25 mouse cellular contexts compared by ENCODE assay signal in the genomic region with DNA sequence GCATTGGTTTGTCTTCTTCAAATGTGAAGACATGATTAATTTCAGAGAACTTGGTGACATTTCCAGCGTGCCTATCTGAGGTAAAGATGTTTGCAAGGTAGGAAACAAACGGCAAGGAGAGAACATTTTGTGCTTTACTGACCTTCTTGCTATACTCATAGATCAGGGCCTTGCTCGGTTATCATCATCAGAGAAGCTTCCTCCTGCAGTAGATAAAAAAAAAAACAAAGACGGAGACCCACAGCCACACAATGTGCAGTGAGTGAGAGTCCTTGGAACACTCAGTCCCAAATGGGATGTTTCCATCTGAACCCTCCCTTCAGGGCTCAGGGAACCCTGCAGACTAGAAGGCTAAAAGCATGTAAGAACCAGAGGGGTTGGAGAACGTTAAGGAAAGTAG.
DNase-seq lines count a peak whose midpoint lies in the region; ATAC-seq and TF ChIP-seq lines count a peak whose summit lies in the region.
"Had no signal": no experiment of that assay in that cellular context is flagged by ENCODE, and none has a peak within 500 bp of the region (broad histone marks: within the 10 kb centered on the region; RNA-seq: fewer than 3 reads in every experiment).

No protein-coding gene starts in this region.

- no peaks in the 10 kb centered on the region; the same call in 1 of the 2 replicates for H3K4me1 ChIP-seq in testis, adult 2 months (ENCODE audit: control insufficient read depth, insufficient read depth, low read length)
- no peaks in the 10 kb centered on the region for H3K4me1 ChIP-seq in forebrain, embryonic 12.5 days
- H3K4me1 ChIP-seq: embryonic facial prominence, embryonic 12.5 days; embryonic facial prominence, embryonic 15.5 days; forebrain, embryonic 15.5 days; heart, embryonic 12.5 days; heart, embryonic 15.5 days; hindbrain, embryonic 10.5 days; hindbrain, embryonic 13.5 days had no signal

- H3K27ac ChIP-seq in testis, adult 2 months (ENCODE audit: control insufficient read depth, insufficient read depth, low read depth, low read length) = 0 out of 2 replicates have a peak overlapping the region, but pooled peaks have one; percentile 4
- no peak overlapping the region for H3K27ac ChIP-seq in forebrain, embryonic 12.5 days
- H3K27ac ChIP-seq: embryonic facial prominence, embryonic 12.5 days; embryonic facial prominence, embryonic 15.5 days; forebrain, embryonic 15.5 days; heart, embryonic 15.5 days; hindbrain, embryonic 10.5 days; hindbrain, embryonic 13.5 days had no signal

- no peaks in the 10 kb centered on the region for H3K36me3 ChIP-seq in testis, adult 2 months (ENCODE audit: control insufficient read depth, insufficient read depth, low read length)
- H3K36me3 ChIP-seq in forebrain, embryonic 12.5 days (replicated peaks) = no peaks in the 10 kb centered on the region
- H3K36me3 ChIP-seq: embryonic facial prominence, embryonic 12.5 days; embryonic facial prominence, embryonic 15.5 days; forebrain, embryonic 15.5 days; heart, embryonic 12.5 days; heart, embryonic 15.5 days; hindbrain, embryonic 10.5 days; hindbrain, embryonic 13.5 days had no signal

- no peaks in the 10 kb centered on the region for H3K9me3 ChIP-seq in forebrain, embryonic 12.5 days
- H3K9me3 ChIP-seq: embryonic facial prominence, embryonic 12.5 days; embryonic facial prominence, embryonic 15.5 days; forebrain, embryonic 15.5 days; hindbrain, embryonic 10.5 days; hindbrain, embryonic 13.5 days had no signal

- H3K27me3 ChIP-seq in testis, adult 2 months (ENCODE audit: control insufficient read depth, insufficient read depth, low read length) = no peaks in the 10 kb centered on the region
- H3K27me3 ChIP-seq in forebrain, embryonic 12.5 days = no peaks in the 10 kb centered on the region
- H3K27me3 ChIP-seq: embryonic facial prominence, embryonic 12.5 days; embryonic facial prominence, embryonic 15.5 days; forebrain, embryonic 15.5 days; heart, embryonic 12.5 days; heart, embryonic 15.5 days; hindbrain, embryonic 13.5 days had no signal

- no peak for TF ChIP-seq CTCF in testis, adult 2 months (IDR thresholded peaks at IDR 0.05; ENCODE audit: control insufficient read depth, insufficient read depth, insufficient replicate concordance, low read depth, low read length)

- no peak overlapping the region for H3K4me3 ChIP-seq in testis, adult 2 months (ENCODE audit: control insufficient read depth, low read depth, low read length)
- no peak overlapping the region for H3K4me3 ChIP-seq in forebrain, embryonic 12.5 days (replicated peaks)
- H3K4me3 ChIP-seq: embryonic facial prominence, embryonic 12.5 days; embryonic facial prominence, embryonic 15.5 days; forebrain, embryonic 15.5 days; heart, embryonic 12.5 days; heart, embryonic 15.5 days; hindbrain, embryonic 10.5 days; hindbrain, embryonic 13.5 days had no signal

- ATAC-seq in forebrain, embryonic 12.5 days (ENCODE audit: low FRiP score) = no peak
- ATAC-seq: forebrain, embryonic 15.5 days; hindbrain, embryonic 16.5 days had no signal

- peak; percentile 14 for DNase-seq in adrenal gland, adult 2 months
- no peak for DNase-seq in adrenal gland, postnatal 10 days
- DNase-seq in testis, postnatal 10 days (ENCODE audit: low spot score) = no peak
- peak; percentile 15 for DNase-seq in induced T-regulatory cell, adult 2 months (ENCODE audit: low read depth)
- no peak for DNase-seq in natural killer cell, adult 2 months (ENCODE audit: low spot score in 2 of 2)
- DNase-seq: adrenal gland, postnatal 14 days; B cell, adult 2 months; cerebellum, adult 11 months; cerebellum, adult 2 months; cerebellum, adult 9-11 months; cerebellum, postnatal 25 days; gastrocnemius, postnatal 25 days; heart, adult 18-20 months; heart, postnatal 10 days; heart, postnatal 36 days had no signal

- no peak overlapping the region for H3K9ac ChIP-seq in forebrain, embryonic 12.5 days
- H3K9ac ChIP-seq: embryonic facial prominence, embryonic 12.5 days; embryonic facial prominence, embryonic 15.5 days; forebrain, embryonic 15.5 days; heart, embryonic 12.5 days; heart, embryonic 15.5 days; hindbrain, embryonic 13.5 days had no signal

- no peak overlapping the region for H3K4me2 ChIP-seq in forebrain, embryonic 12.5 days
- H3K4me2 ChIP-seq: embryonic facial prominence, embryonic 12.5 days; embryonic facial prominence, embryonic 15.5 days; forebrain, embryonic 15.5 days; heart, embryonic 12.5 days; heart, embryonic 15.5 days; hindbrain, embryonic 13.5 days had no signal

- TF ChIP-seq POLR2A in testis, adult 2 months (IDR thresholded peaks at IDR 0.05; ENCODE audit: control insufficient read depth, low read depth, low read length) = no peak

- WGBS in forebrain, embryonic 12.5 days = 83% methylated on average over 5 of the region's 5 CpGs

Comparison
In these comparisons a context has a peak if more than half of its experiments do, and no peak if none do; other contexts are left out.
1. DNase-seq: peak in adrenal gland, adult 2 months (single experiment) and induced T-regulatory cell, adult 2 months (single experiment); none in adrenal gland, postnatal 10 days (single experiment), testis, postnatal 10 days (single experiment) and natural killer cell, adult 2 months (0 of 2).